Mouse (Mus musculus): Measurements from ENCODE around the gene Tcirg1. TPM values are rescaled to one million over a fixed set of nuclear protein-coding genes. Genes with fewer than 3 reads are reported as not detected.

The Tcirg1 gene
- total RNA-seq, 2 experiments from 2014 or later: 14.9 to 20.1 TPM

DNA sequence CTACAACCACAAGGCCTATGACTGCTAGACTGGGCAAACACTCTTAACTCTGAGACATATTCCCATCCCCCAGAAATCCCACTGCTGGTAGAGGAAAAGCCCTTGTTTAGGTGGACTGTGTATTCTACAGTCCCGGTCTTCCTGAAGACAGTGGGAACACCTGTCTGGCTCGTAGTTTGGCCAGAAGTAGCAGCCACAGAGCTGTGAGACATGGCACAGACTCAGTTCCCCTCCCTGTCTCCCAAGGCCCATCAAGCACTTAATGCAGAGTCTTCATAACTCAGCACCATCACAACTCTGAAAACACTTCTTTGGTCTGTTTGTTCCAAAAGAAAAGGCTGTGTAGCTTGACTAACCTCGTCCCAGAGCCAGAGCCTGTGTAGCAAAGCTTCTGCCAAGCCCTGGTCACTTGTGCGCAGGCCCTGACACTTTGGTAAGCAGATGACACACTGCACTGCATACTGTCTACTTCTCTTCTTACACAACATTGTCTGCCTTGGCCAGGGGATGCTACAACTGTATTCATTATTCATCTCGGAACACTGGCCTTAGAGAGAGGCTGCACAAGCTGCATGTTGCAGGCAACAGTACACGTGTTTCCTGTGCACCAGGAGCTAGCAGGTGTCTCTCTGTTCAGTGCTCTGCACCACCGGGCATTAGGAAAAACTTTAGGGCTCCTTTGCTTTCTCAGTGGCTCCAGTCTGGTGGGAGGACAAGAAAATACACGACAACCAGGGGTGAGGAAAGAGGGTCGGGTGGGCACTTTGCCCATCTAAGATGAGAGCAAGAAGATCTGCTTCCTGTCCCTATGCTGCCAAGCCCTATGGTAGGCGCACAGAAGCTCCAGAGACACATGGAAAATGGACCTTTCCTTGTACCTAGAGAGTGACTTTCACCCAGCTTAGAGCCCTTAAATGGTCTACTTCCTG is 60.0 kb downstream of the Tcirg1 start:
- TF ChIP-seq CTCF (IDR thresholded peaks at IDR 0.05): no peak
- intact Hi-C loops (cut with DNase I): no loop called here
- no peak overlapping the region for H3K27ac ChIP-seq
- H3K4me3 ChIP-seq: no peak overlapping the region
- no peak for DNase-seq (ENCODE audit: extremely low spot score in 1 of 2, low spot score in 2 of 2)

Other genes with a start within 250 kb of the Tcirg1 start
- gene Lrp5, start 220.6 kb downstream of the Tcirg1 start, total RNA-seq (2021): 1 to 10 TPM; 8.3 to 9.3 TPM
- gene 1810055G02Rik, start 198.8 kb downstream of the Tcirg1 start, total RNA-seq (2021): 10 to 100 TPM; 31.3 to 38.5 TPM
- gene Kmt5b, start 139.7 kb downstream of the Tcirg1 start, total RNA-seq (2021): 10 to 100 TPM; 52.4 to 52.6 TPM
- gene Chka, start 55.4 kb downstream of the Tcirg1 start, total RNA-seq (2021): 100 to 1,000 TPM in 1 of 2 experiments, 10 to 100 TPM in 1; 96.7 to 120 TPM
- gene Ndufs8, start 5.6 kb upstream of the Tcirg1 start, total RNA-seq (2021): 100 to 1,000 TPM; 129 to 133 TPM
- 1 to 10 TPM; 2.3 to 3.3 TPM for gene Aldh3b1, start 22.7 kb upstream of the Tcirg1 start, total RNA-seq (2021)
- gene Unc93b1, start 28.1 kb upstream of the Tcirg1 start, total RNA-seq (2021): 10 to 100 TPM; 12.9 to 16.3 TPM
- under 1 TPM in 1 of 2 experiments, not detected in 1; 0.11 TPM for gene Aldh3b3, start 51.5 kb upstream of the Tcirg1 start, total RNA-seq (2021)
- 1 to 10 TPM in 1 of 2 experiments, under 1 TPM in 1; 0.93 to 1.5 TPM for gene Aldh3b2, start 65.2 kb upstream of the Tcirg1 start, total RNA-seq (2021)
- 1 to 10 TPM; 3.3 to 4.1 TPM for gene Acy3, start 79.4 kb upstream of the Tcirg1 start, total RNA-seq (2021)
- not detected for gene Tbx10, start 85.6 kb upstream of the Tcirg1 start, total RNA-seq (2021)
- 10 to 100 TPM in 1 of 2 experiments, 1 to 10 TPM in 1; 8.3 to 10.2 TPM for gene Nudt8, start 93.4 kb upstream of the Tcirg1 start, total RNA-seq (2021)
- gene Gm49405, start 93.5 kb upstream of the Tcirg1 start, total RNA-seq (2021): 1 to 10 TPM; 1.8 TPM
- 1 to 10 TPM; 4.8 to 5.9 TPM for gene Doc2g, start 96.2 kb upstream of the Tcirg1 start, total RNA-seq (2021)
- gene Ndufv1, start 105.7 kb upstream of the Tcirg1 start, total RNA-seq (2021): 100 to 1,000 TPM; 242 to 257 TPM
- gene Gstp1, start 130.9 kb upstream of the Tcirg1 start, total RNA-seq (2021): 100 to 1,000 TPM; 299 to 324 TPM
- gene Gstp2, start 138.9 kb upstream of the Tcirg1 start, total RNA-seq (2021): 10 to 100 TPM; 39.5 to 52.8 TPM
- gene Gstp3, start 152.4 kb upstream of the Tcirg1 start, total RNA-seq (2021): not detected
- gene Cabp2, start 174.4 kb upstream of the Tcirg1 start, total RNA-seq (2021): not detected
- 10 to 100 TPM; 28.4 to 32.5 TPM for gene Cdk2ap2, start 190.0 kb upstream of the Tcirg1 start, total RNA-seq (2021)
- gene Pitpnm1, start 192.9 kb upstream of the Tcirg1 start, total RNA-seq (2021): 100 to 1,000 TPM; 217 to 229 TPM
- gene Aip, start 218.7 kb upstream of the Tcirg1 start, total RNA-seq (2021): 100 to 1,000 TPM; 118 to 125 TPM
- gene Gpr152, start 232.7 kb upstream of the Tcirg1 start, total RNA-seq (2021): not detected
- gene Cabp4, start 236.9 kb upstream of the Tcirg1 start, total RNA-seq (2021): under 1 TPM in 1 of 2 experiments, not detected in 1; 0.26 TPM
- gene Coro1b, start 241.5 kb upstream of the Tcirg1 start, total RNA-seq (2021): 10 to 100 TPM; 72.6 to 82.2 TPM
- gene Ptprcap, start 246.5 kb upstream of the Tcirg1 start, total RNA-seq (2021): 1 to 10 TPM; 1.2 to 1.7 TPM